Mouse (Mus musculus) gastrocnemius, adult 2 months (tissue): Measurements from ENCODE around the gene Rpl27a. TPM values are rescaled to one million over a fixed set of nuclear protein-coding genes. Genes with fewer than 3 reads are reported as not detected.
A peak's percentile ranks its signal among the peaks of the same experiment; 100 is the strongest.

Experiments
- DNase-seq: peaks from one replicate; pipeline ENCODE4 v3.0.0; 2022
- H3K27ac ChIP-seq: fragments of 200-600 bp; 2 replicates; pipeline ENCODE4 v1.8.1; 2022; ENCODE audit warnings: mild to moderate bottlenecking
- H3K4me3 ChIP-seq: fragments of 200-600 bp; 2 replicates; pipeline ENCODE4 v1.8.1; 2022; ENCODE audit warnings: mild to moderate bottlenecking, moderate library complexity
- CTCF ChIP-seq: fragments of 200-600 bp; IDR thresholded peaks from 2 replicates; pipeline ENCODE4 v1.8.1; 2022; ENCODE audit warnings: antibody characterized with exemption, mild to moderate bottlenecking, moderate library complexity
- intact Hi-C: fragments of 180-260 bp; cut with DNase I; formaldehyde crosslinking; loops from one replicate; pipeline ENCODE4 v1.15.1; 2025
- microRNA-seq: library from miRNA; unstranded; fragments of <30 nt; microRNA quantifications from one replicate; pipeline ENCODE4 v1.2.0, GENCODE M21; 2021
- total RNA-seq, 2 experiments: library from RNA; stranded (reverse); gene quantifications; 2 replicates each; pipeline ENCODE4 v1.2.3; 2021

The Rpl27a gene
- total RNA-seq, 2 experiments from 2014 or later = 78.8 to 109 TPM

DNA sequence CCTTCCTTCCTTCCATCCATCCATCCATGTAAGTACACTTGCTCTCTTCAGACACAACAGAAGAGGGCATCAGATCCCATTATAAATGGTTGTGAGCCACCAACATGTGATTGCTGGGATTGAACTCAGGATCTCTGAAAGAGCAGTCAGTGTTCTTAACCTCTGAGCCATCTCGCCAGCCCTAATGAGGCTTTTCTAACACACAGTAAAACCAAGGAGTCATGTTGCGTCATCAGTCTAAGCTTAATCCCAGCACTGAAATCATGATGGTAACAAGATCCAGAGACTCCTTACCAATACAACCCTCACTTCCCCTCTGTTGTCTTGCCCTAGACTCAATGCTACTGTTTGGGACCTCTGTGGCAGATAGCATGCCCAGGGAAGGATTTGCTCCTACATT lies 27.2 kb downstream of the Rpl27a start:
- intact Hi-C loops = no loop called here

GRCm38 (mm10) chr7:109546726-109547125 lies 27.8 kb downstream of the Rpl27a start:
- no peak for DNase-seq
- Histone ChIP-seq H3K4me3 (no peak overlapping the region), H3K27ac (peak overlapping the region; percentile 43)
- intact Hi-C loops = no loop called here
- no peak for TF ChIP-seq CTCF

More for the DNA sequence above, 27.2 kb downstream of the Rpl27a start:
- TF ChIP-seq CTCF = no peak
- no peak overlapping the region for H3K4me3 ChIP-seq
- no peak for DNase-seq
- peak overlapping the region; percentile 43 for H3K27ac ChIP-seq

- Histone ChIP-seq H3K27ac (peak overlapping the region; percentile 70), H3K4me3 (no peak overlapping the region)
- no peak for TF ChIP-seq CTCF
- peak; percentile 79 for DNase-seq
- intact Hi-C loops = no loop called here
Observed at GRCm38 (mm10) chr7:109559536-109559935, 40.6 kb downstream of the Rpl27a start.

DNA sequence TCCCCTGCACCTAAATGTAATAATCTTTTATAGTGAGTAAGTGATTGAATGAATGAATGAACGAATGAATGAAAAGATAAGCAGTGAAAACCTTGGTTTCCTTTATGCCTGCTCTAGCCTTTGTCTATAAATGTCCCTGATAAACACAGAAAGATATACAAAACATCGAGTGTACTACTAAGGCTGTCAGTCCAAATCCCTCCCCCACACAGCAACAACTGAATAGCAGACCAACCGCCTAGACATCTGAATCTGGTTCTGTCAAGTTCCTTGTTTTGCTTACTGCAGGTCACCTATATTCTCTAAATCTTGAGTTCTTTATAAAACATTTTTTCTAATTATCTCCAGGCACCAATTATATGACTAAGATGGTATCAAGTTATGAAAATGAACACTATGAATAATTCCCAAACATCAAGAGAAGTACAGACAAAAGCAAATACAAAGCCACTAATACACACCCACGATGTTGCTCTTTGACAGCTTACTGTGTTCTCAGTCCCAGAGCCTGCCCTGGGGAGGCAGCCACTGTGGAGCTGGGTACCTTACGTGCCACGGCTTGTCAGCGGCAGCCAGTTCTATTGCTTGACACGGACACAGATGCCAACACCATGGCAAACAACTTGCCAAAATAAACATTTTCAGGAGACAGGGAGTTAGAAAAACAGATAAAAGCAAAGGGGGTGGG lies 42.7 kb downstream of the Rpl27a start:
- H3K4me3 ChIP-seq = no peak overlapping the region
- no peak overlapping the region for H3K27ac ChIP-seq
- no peak for DNase-seq
- TF ChIP-seq CTCF = no peak
- intact Hi-C loops = no loop called here

- Histone ChIP-seq H3K27ac (no peak overlapping the region), H3K4me3 (no peak overlapping the region; the same call in 1 of the 2 replicates)
- DNase-seq = no peak
- TF ChIP-seq CTCF = no peak
- intact Hi-C loops = no loop called here
Observed at GRCm38 (mm10) chr7:109562154-109562599, 43.2 kb downstream of the Rpl27a start.

DNA sequence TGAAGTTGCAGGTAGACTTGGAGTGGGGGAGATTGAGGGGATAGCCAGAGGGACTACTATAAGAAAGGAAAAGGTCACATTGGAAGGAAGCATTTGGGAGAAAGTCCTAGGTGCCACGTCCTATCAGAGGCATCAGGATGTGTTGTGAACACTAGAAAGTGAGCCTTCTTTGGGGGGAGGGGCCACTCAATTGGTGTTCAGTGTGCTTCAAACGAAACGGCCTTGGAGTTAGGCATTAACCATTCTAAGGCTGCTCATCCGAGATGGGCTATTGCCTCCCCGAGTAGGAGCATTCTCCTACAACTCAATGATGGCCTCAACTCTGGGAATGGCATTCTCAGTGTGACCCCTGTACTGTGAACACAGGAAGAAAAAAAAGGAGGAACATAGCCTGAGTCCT lies 43.7 kb downstream of the Rpl27a start:
- no peak for DNase-seq
- Histone ChIP-seq H3K27ac (no peak overlapping the region; the same call in 1 of the 2 replicates), H3K4me3 (no peak overlapping the region; the same call in 1 of the 2 replicates)
- no peak for TF ChIP-seq CTCF
- intact Hi-C loops = no loop called here

DNA sequence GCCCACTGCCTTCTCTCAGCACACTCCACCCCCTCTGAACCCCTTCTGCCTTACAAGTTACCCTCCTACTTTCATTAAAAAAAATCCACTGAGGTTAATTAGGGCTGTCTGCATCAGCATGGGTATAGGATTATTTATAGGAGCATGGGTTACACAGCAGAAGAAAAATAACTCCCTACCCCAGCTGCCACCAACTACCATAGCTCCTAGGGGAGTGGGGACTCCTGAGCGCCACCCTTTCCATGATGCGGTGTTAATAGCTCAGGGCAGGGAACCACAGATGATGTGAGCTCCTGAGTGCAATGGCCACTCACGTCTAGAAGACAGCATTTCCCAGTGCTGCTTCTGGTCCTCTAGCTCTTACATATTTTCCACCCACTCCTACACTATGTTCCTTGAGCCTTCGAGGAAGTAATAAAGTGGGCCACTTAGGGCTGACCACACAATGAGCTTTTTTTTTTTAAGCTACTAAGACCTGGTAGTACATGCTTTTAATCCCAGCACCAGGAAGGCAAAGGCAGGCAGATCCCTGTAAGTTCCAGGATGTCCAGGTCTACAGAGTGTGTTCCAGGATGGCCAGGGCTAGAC lies 44.9 kb downstream of the Rpl27a start:
- TF ChIP-seq CTCF = no peak
- Histone ChIP-seq H3K4me3 (no peak overlapping the region), H3K27ac (peak overlapping the region; percentile 8; the same call in 1 of the 2 replicates)
- intact Hi-C loops = no loop called here
- no peak for DNase-seq

GRCm38 (mm10) chr7:109566327-109566726 lies 47.4 kb downstream of the Rpl27a start:
- H3K27ac ChIP-seq = peak overlapping the region; percentile 25; the same call in 1 of the 2 replicates
- intact Hi-C loops = no loop called here
- no peak overlapping the region for H3K4me3 ChIP-seq
- no peak for TF ChIP-seq CTCF
- no peak for DNase-seq

DNA sequence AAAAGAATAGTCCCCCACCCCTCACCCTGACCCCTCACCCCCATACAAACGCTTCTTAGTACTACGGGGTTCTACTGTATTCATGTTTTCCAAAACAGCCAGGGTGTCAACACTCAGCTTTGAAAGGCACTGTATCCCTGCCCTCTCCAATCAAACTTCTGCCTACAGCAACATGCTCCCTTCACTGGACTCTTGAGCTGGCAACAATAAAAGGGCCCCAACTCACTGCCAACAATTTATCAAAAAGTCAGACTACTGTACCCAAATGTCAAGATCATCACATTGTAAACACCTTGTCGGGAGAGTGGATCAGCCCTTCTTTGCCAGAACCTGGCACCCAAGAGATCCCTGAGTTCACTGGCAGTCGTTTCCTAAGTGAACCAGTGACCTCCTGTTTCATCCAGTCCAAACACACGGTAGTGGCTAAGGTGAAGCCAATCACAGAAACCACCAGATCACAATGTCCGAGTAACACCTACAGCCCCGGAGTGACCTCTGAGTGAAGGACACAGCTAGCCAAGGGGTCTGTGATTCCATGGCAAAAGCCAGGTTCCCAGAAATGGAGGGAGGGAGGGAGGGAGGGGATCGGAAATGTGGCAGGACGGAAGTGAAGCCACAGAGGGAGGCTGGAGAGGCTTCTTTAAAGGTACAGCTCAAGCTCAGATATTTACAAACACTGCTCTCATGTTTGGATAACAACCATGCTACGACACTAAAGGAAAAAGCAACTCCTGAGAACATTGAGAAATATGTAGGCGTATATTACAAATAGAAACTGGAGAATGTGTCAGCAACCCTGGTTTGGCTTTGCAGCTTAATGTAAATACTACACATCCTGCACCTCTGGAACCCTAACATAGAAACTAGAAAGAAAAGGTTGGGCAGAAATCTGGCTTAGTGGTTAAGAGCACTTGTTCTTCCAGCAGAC lies 48.2 kb downstream of the Rpl27a start:
- H3K27ac ChIP-seq = peak overlapping the region; percentile 25; the same call in 1 of the 2 replicates
- DNase-seq = no peak
- intact Hi-C loops = no loop called here
- TF ChIP-seq CTCF = no peak
- no peak overlapping the region for H3K4me3 ChIP-seq

DNA sequence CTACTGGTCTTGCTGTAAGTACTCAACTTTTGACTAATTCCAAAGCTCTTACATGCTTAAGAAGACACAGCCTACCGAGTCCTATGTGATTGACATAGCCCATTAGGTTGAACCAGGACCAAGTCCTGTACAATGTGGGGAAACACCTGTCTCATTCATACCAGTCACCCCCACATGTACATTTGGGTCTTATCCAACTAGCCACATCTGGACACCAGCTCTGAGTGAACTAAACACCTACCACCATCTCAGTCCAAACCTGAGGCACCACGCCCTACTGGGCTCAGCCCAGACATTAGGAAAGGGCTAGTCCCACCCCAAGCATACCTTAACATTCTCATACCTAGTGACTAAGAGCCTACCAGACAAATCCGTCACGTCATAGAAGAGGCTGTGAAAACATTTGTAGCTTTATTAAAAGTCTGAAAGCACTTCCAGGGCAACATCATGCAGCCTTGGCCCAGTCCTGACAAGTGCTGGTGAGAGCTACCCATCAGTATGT lies 49.5 kb downstream of the Rpl27a start:
- intact Hi-C loops = no loop called here
- DNase-seq = no peak
- no peak overlapping the region for H3K4me3 ChIP-seq
- H3K27ac ChIP-seq = no peak overlapping the region
- no peak for TF ChIP-seq CTCF

Small RNAs within 50 kb of the gene (microRNA-seq; reads per million reads assigned to microRNA genes)
- not detected for gene Gm47284

Other genes with a start within 250 kb of the Rpl27a start
- under 1 TPM; 0.17 to 0.51 TPM for gene Stk33, start 80.1 kb upstream of the Rpl27a start, total RNA-seq
- gene Trim66, start 11.0 kb upstream of the Rpl27a start, total RNA-seq = under 1 TPM; 0.17 to 0.23 TPM
- gene St5, start 184.5 kb downstream of the Rpl27a start, total RNA-seq = 1 to 10 TPM; 6.8 to 7.7 TPM
- gene Akip1, start 184.5 kb downstream of the Rpl27a start, total RNA-seq = 10 to 100 TPM; 10.3 to 17.8 TPM
- gene BC051019, start 204.7 kb downstream of the Rpl27a start, total RNA-seq = not detected
- gene Ascl3, start 212.6 kb downstream of the Rpl27a start, total RNA-seq = not detected
- 10 to 100 TPM; 28.1 to 30.4 TPM for gene Tmem9b, start 233.7 kb downstream of the Rpl27a start, total RNA-seq